Mouse (Mus musculus): ENCODE measurements at regions not wholly inside any gene's neighbourhood (a gene's known extent, or its start where the extent isn't known, plus 50 kb on each side); places are given as distances from the start of the nearest gene placed in this dataset.

DNA sequence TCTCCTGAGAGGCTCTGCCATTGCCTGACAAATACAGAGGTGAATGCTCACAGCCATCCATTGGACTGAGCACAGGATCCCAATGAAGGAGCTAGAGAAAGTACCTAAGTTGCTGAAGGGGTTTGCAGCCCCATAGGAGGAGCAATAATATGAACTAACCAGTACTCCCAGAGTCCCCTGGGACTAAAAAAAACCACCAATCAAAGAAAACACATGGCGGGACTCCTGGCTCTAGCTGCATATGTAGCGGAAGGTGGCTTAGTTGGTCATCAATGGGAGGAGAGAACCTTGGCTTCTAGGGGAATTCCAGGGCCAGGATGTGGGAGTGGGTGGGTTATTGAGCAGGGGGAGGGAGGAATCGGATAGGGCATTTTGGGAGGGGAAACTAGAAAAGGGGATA, 207.8 kb downstream of the Otol1 start:
- in situ Hi-C loops (cut with MboI, MseI), result no loop called here

DNA sequence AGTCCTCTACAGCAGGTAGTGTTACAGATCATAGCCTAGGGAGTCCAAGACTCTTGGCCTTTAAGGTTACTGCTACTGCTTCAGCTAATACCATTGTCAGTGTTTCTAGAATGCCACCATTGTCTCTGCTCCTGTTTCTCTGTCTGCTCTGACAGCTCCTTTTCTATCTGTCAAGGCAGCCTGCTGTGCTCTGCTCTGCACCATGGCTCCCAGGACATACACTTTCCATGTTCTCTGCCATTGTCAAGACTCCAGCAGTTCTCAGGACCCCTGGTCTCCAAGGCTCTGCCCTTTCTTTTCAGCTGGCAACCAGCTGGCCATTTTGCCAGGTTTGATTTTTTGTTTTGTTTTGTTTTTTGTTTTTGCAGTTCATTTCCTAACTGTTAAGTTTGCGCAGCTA, 208.7 kb downstream of the Otol1 start:
- in situ Hi-C loops (cut with MboI, MseI), result no loop called here

- in situ Hi-C loops (cut with MboI, MseI), result no loop called here
These were observed 211.4 kb downstream of the Otol1 start for GRCm38 (mm10) chr3:70218757-70219360.

GRCm38 (mm10) chr3:70223443-70224065, 216.1 kb downstream of the Otol1 start:
- in situ Hi-C loops (cut with MboI, MseI), result no loop called here

DNA sequence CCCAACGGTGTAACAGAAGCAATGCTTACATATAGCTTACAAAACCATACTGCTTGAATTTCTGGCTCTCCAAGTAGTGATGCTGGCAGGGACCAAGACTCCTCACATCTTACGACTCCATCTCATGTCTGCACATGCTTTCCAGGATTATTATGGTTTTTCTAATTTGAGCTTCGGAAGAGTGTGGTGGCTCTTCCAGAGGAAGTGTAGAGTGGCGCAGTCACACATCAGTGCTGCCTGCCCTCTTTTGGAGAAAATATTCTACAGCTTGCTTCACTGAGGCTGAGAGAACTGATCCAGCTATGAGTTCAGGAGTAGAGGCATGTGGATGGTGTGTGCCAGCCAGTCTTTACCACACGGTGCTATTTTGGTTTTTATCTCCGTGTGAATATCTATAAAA, 217.4 kb downstream of the Otol1 start:
- in situ Hi-C loops (cut with MboI, MseI), result no loop called here

DNA sequence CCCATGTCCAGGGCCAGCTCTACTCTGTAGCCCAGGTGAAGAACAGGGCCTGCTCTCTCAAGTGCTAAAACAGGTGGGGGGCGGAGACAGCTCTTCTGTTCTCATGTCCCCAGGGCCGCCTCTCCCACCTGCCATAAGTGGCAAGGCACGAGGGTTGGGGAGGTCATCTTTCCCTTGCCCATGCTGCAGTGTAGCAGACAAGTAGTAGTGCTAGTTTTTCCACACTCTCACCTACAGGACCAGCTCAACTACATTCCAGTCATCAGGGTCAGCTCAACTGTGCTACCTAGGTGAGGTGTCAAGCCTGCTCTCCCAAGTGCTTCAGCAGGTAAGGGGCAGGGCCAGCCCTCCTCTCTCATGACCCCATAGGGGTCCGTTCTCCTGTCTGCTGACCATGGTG, 219.8 kb downstream of the Otol1 start:
- in situ Hi-C loops (cut with MboI, MseI), result no loop called here

- in situ Hi-C loops (cut with MboI, MseI), result no loop called here
These were observed 241.2 kb downstream of the Otol1 start for GRCm38 (mm10) chr3:70248655-70249054.

DNA sequence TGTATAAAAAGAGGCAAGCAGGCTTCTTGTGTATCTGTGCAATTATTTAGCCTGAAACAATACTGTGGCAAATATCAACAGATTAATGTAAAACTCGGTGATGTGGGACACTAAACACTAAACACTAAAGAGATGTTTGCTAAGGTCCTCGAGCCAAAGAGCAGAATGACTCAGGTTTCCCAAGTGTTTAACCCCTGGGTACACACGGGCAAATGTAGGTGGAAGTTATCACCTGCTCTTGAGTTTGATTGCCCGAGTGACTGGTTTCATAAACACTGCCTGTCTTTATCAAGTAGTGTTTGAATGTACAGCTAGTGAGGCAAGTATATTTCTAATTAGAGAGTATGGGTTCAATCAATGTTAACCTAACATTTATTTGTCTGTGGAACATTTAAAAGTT, 242.5 kb downstream of the Otol1 start:
- in situ Hi-C loops (cut with MboI, MseI), result no loop called here

- in situ Hi-C loops (cut with MboI, MseI), result no loop called here
These were observed 243.3 kb downstream of the Otol1 start for GRCm38 (mm10) chr3:70250733-70251132.

DNA sequence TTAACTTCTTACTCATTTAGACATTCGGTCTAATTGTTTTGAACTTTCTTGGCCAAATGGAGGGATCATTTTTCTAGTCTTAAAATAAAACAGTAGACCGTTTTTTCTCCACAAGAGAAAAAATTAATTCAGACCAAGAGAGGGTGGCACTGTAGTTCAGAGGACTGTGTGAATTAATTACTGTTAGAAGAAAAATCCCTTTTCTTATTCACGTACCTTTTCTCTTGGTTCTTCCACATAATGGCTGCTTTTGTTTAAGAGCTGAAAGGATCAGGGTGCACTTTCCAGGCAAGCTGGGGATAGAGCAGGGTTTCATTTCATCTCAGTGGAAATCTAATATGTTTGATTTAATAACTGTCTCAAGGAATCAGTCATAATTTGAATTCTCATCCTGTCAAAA, 255.9 kb downstream of the Otol1 start:
- in situ Hi-C loops (cut with MboI, MseI), result no loop called here

DNA sequence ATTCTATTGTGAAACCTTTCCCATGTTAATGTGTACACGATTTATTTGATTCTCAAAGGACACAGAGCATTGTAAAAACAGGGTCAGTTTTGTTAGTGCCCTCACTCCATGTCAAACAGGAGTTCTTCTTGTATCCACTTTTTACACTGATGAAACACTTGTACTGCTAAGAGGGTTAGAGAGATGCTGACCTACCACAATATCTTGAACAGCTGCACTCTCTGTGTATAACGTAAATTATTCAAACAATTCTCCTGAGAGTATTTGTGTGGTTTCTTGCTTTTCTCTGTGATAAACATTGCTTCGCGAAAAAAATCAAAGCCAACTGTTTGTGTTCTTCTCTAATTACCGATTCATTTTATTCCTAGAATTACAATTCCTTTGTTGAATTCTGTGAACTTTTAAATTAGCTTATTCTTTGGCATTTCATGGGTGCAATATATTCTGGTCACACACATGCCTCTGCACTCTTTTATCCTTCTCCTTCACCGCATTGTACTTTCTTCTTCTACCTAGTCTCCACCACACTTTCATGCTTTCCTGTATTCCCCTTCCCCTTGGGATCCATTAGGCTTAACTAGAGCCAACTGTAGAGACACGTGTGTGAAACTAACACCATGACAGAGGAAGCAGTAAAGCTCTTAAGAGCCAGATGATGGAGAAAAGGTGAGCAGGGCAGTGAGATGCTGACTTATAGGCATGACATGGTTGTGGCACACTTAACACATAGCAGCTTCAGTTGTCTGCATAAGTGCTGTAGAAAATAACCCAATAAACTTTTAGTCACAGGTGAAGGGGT, 281.4 kb downstream of the Otol1 start:
- in situ Hi-C loops (cut with MboI, MseI), result no loop called here

GRCm38 (mm10) chr3:70307556-70307955, 300.1 kb downstream of the Otol1 start:
- in situ Hi-C loops (cut with MboI, MseI), result no loop called here

- in situ Hi-C loops (cut with MboI, MseI), result no loop called here
These were observed 300.6 kb downstream of the Otol1 start for GRCm38 (mm10) chr3:70308061-70308461.

- in situ Hi-C loops (cut with MboI, MseI), result no loop called here
These were observed 301.9 kb downstream of the Otol1 start for GRCm38 (mm10) chr3:70309304-70309703.

GRCm38 (mm10) chr3:70311055-70311454, 303.6 kb downstream of the Otol1 start:
- in situ Hi-C loops (cut with MboI, MseI), result no loop called here

DNA sequence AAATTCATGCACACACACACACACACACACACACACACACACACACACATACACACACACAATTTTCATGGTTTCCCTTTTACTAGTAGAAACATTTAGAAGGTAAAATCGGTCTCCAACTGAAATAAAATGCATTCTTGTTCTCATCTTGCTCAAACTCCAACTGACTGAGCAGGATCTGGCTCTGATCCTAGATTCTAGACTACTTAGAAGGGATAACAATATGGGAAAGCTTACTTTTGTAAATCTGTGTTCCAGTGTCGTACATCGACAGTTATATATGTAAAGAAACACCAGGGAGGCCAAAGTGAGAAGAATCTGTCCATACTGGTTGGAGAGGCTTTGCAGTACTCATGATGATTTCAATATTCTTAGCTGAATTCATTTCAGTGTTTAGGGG, 304.6 kb downstream of the Otol1 start:
- in situ Hi-C loops (cut with MboI, MseI), result no loop called here

DNA sequence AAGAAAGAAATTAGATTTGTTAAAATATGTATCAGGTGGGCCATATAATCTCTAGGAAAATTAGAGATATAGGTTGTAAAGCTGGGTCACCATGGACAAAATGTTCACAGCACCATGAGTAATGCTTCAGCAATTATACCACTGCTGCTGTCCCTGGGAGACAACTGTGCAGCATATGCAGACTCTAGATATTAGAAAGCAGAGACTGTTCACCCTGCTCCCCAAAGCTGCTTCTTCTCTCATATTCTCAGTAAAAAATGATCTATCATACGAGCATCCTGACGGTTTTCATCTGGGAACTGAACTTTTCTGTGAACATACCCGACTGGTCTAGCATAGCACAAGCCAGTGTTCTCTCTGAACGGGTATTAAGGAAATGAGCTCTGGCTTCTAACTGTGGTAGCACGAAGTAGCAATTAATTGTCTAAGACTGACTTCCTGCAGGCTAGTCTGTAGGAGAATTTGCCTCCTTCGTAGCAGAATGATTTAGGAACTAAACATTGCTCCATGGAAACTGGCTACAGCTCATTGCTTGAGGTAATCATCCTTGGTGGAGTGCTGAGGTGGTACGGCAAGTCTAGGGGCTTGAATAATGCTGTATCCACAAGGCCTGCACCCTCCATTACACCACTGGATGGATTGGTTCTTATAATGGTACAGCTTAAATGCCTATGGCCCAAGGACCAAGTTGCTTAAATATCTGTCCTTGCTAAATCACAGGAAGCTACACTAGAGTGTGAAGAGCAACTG, 305.9 kb downstream of the Otol1 start:
- in situ Hi-C loops (cut with MboI, MseI), result no loop called here

DNA sequence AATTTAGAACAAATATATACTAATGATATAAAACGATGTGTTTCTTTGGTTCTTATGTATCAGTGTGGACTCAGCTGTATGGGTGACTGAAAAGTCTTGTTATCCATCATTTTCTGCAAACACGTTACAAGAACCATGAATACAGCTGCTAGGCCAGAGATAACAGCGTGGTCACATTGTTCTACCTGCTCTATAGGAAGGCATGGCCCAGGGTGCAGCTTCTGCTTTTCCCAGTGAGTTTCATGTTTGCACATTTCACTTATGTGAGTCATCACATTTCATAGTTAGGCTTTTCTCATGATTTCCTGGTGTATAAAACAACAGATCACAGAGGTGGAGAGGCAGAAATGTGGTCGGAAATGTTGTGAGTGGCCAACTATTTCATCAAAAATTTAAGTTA, 306.8 kb downstream of the Otol1 start:
- in situ Hi-C loops (cut with MboI, MseI), result no loop called here

DNA sequence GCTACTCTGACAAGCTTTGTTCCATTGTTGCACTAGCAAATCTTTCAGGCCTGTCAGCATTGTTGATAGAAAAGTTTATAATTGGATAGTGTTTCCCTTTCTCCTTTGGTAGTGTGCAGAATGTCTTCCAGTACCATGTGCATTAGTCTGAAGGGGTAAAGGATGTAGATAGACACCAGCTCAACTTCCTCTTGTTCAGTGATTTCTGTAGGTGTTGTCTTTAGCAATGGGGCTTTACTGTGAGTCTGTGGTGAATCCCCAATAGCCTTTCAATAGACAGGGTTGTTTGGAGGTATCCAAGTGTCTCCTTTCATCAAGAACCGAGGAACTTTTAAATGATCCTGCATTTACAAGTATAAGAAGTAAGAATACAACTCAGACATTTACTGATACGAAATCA, 311.0 kb downstream of the Otol1 start:
- in situ Hi-C loops (cut with MboI, MseI), result no loop called here

GRCm38 (mm10) chr3:70319139-70319538, 311.7 kb downstream of the Otol1 start:
- in situ Hi-C loops (cut with MboI, MseI), result no loop called here

- in situ Hi-C loops (cut with MboI, MseI), result no loop called here
These were observed 313.8 kb downstream of the Otol1 start for GRCm38 (mm10) chr3:70321161-70321657.

DNA sequence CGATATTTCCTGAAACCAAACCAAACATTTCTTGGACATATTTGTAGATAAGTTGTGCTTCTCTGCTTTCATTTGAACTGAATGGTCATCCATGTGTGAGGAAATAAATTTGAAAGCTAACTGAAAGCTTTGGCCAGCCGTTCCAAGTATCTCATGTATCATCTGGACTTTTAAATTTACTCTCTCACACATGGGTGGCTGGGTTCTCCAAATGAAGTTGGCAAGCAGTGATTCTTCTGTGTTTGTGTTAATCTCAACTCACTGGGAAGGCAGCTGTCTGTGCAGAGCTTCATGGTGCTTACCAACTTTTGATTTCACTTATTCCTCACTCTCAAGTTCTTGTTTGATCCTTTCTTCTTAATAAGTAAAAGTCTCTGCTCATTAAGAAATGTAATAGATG, 317.3 kb downstream of the Otol1 start:
- in situ Hi-C loops (cut with MboI, MseI), result no loop called here

All from T-helper 2 cell (primary cell).